Mouse (Mus musculus): ENCODE measurements around the gene Tex13b.
"Not testable (repeated sequence)": the region's sequence is repeated elsewhere in the genome, so short reads cannot be mapped to it uniquely, and the experiment has no call there.

Gene Tex13b

GRCm38 (mm10) chrX:140813312-140814006 lies at the start of gene Tex13b:
Gene Tex13b (minus strand): TSS chrX:140813433.
- no peak for DNase-seq

- no peak for DNase-seq
Observed at GRCm38 (mm10) chrX:140862760-140863159, 49.5 kb upstream of the Tex13b start.

- DNase-seq: no peak
Observed at GRCm38 (mm10) chrX:140857445-140857844, 44.2 kb upstream of the Tex13b start.

GRCm38 (mm10) chrX:140857040-140857439 lies 43.8 kb upstream of the Tex13b start:
- not testable (repeated sequence) for DNase-seq

- no peak for DNase-seq
Observed at GRCm38 (mm10) chrX:140854561-140854960, 41.3 kb upstream of the Tex13b start.

- peak in 1 of 2 experiments; percentile 2 for DNase-seq
Observed at GRCm38 (mm10) chrX:140845401-140845800, 32.2 kb upstream of the Tex13b start.

- DNase-seq: no peak
Observed at GRCm38 (mm10) chrX:140839887-140840286, 26.7 kb upstream of the Tex13b start.

GRCm38 (mm10) chrX:140838077-140838476 lies 24.8 kb upstream of the Tex13b start:
- DNase-seq: no peak

- no peak for DNase-seq
Observed at GRCm38 (mm10) chrX:140831706-140832105, 18.5 kb upstream of the Tex13b start.

GRCm38 (mm10) chrX:140822295-140822694 lies 9.1 kb upstream of the Tex13b start:
- DNase-seq: no peak

- DNase-seq: no peak
Observed at GRCm38 (mm10) chrX:140805340-140805739, 7.9 kb downstream of the Tex13b start.

GRCm38 (mm10) chrX:140769794-140770193 lies 43.4 kb downstream of the Tex13b start:
- no peak for DNase-seq
